Mouse (Mus musculus) midbrain, postnatal 0 days (tissue): ENCODE results near the gene Fcrl6. TPM values are rescaled to one million over a fixed set of nuclear protein-coding genes. Genes with fewer than 3 reads are reported as not detected.

Experiments used
- ATAC-seq: fragments of 200-750 bp; cut with Nextera tagmentation; 2 replicates; pipeline ENCODE4 v1.8.0; 2017; ENCODE audit warnings: moderate number of reproducible peaks, mild to moderate bottlenecking, moderate TSS enrichment, moderate library complexity; ENCODE audit not compliant: low FRiP score
- DNase-seq: peaks from one replicate; pipeline ENCODE4 v3.0.0-alpha.2; 2015; ENCODE audit warnings: low spot score
- H3K27ac ChIP-seq: fragments of 300-500 bp; sonication (generic); 2 replicates; pipeline ENCODE4 v1.5.1; 2014; ENCODE audit warnings: low read depth, mild to moderate bottlenecking, low read length, mixed read lengths
- H3K27me3 ChIP-seq: fragments of 300-500 bp; sonication (generic); 2 replicates; pipeline ENCODE4 v1.6.1; 2014; ENCODE audit warnings: low read length, control low read depth, mixed read lengths; ENCODE audit not compliant: insufficient read depth
- H3K36me3 ChIP-seq: fragments of 300-500 bp; sonication (generic); 2 replicates; pipeline ENCODE4 v1.6.1; 2014; ENCODE audit warnings: low read length, control low read depth, mixed read lengths; ENCODE audit not compliant: insufficient read depth
- H3K4me1 ChIP-seq: fragments of 300-500 bp; sonication (generic); 2 replicates; pipeline ENCODE4 v1.6.1; 2014; ENCODE audit warnings: mild to moderate bottlenecking, control low read depth, antibody characterized with exemption, low read length, mixed read lengths; ENCODE audit not compliant: insufficient read depth
- H3K4me2 ChIP-seq: fragments of 300-500 bp; sonication (generic); 2 replicates; pipeline ENCODE4 v1.6.1; 2014; ENCODE audit warnings: low read depth, mild to moderate bottlenecking, low read length, mixed read lengths; ENCODE audit not compliant: poor library complexity, severe bottlenecking
- H3K4me3 ChIP-seq: fragments of 300-500 bp; sonication (generic); 2 replicates; pipeline ENCODE4 v1.5.1; 2014; ENCODE audit warnings: low read depth, mild to moderate bottlenecking, low read length, moderate library complexity
- H3K9ac ChIP-seq: fragments of 300-500 bp; sonication (generic); replicated peaks from 2 replicates; pipeline ENCODE4 v1.6.1; 2014; ENCODE audit warnings: mild to moderate bottlenecking, low read length, moderate library complexity, mixed read lengths; ENCODE audit not compliant: poor library complexity, severe bottlenecking
- H3K9me3 ChIP-seq: fragments of 300-500 bp; sonication (generic); 2 replicates; pipeline ENCODE4 v1.6.1; 2016; ENCODE audit warnings: low read length, control low read depth
- CTCF ChIP-seq: IDR thresholded peaks from 2 replicates; pipeline ENCODE4 v1.5.1; 2016; ENCODE audit warnings: antibody characterized with exemption, mild to moderate bottlenecking
- WGBS: fragments of 180-500 bp; shearing (Covaris S2); extraction: QIAGEN DNeasy Blood & Tissue Kit; methylation state at CpG from one replicate; pipeline ENCODE4 v1.1.7; 2014; 5-methylcytosine and 5-hydroxymethylcytosine counted together
- polyA plus RNA-seq: library from polyadenylated mRNA; unstranded; fragments of >200 nt; fragmentation: Nextera tagmentation; extraction: Ambion mirVana; gene quantifications from 2 replicates; pipeline ENCODE4 v1.2.1, GENCODE M21; 2015
- total RNA-seq: library from RNA; depleted of rRNA; stranded (reverse); fragments of >200 nt; gene quantifications from 2 replicates; pipeline ENCODE4 v1.2.3, GENCODE M21; 2014

The Fcrl6 gene
- total and polyA plus RNA-seq, 2 experiments from 2014 or later: 0.10 to 0.16 TPM

DNA sequence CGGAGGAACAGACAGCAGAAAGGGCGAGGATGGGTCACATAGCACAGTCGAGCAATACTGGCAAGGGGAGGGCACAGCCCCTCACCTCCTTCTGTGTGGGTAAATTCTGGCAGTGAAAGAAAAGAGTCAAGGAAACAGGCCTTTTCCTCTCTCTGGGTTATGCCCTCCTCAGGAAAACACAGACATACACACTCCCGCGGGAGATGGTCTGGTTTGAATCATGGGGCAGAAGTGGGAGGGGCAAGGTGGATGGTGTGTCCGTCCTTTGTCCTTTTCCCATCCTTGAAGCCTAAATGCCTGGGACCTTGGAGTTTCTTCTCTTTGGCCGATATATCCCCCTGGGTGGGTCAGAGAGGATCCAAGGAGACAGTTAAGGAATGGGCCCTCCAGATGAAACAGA lies 27.5 kb upstream of the Fcrl6 start:
- ATAC-seq: no peak
- Histone ChIP-seq H3K4me1 (no peaks in the 10 kb centered on the region), H3K27ac (no peak overlapping the region), H3K36me3 (no peaks in the 10 kb centered on the region), H3K9me3 (no peaks in the 10 kb centered on the region), H3K9ac (no peak overlapping the region), H3K4me2 (no peak overlapping the region), H3K4me3 (no peak overlapping the region), H3K27me3 (no peaks in the 10 kb centered on the region)
- WGBS: 75% methylated on average over 7 of the region's 7 CpGs
- no peak for TF ChIP-seq CTCF
- no peak for DNase-seq

DNA sequence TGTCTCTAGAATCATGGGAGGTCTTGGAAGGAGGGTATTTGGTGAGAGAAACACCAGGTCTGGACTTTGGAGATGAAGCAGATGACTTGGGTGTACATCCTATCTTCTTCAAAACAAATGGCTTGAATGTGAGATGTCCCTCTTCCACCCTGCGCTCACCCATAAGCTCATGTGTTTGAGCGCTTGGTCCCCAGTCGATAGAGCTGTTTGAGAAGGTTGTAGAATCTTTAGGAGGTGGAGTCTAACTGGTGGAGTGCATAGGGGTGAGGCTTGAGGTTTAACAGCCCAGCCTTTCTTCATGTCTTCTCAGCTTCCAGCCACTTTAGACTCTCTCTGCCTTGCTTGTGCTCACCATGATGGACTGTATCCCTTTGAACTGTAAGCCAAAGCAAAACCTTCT lies 24.0 kb upstream of the Fcrl6 start:
- Histone ChIP-seq H3K4me2 (no peak overlapping the region), H3K27ac (no peak overlapping the region), H3K27me3 (no peaks in the 10 kb centered on the region), H3K9ac (no peak overlapping the region), H3K9me3 (no peaks in the 10 kb centered on the region), H3K4me1 (no peaks in the 10 kb centered on the region), H3K4me3 (no peak overlapping the region), H3K36me3 (no peaks in the 10 kb centered on the region)
- 98% methylated on average over 3 of the region's 3 CpGs for WGBS
- TF ChIP-seq CTCF: no peak
- ATAC-seq (no peak), DNase-seq (no peak)

DNA sequence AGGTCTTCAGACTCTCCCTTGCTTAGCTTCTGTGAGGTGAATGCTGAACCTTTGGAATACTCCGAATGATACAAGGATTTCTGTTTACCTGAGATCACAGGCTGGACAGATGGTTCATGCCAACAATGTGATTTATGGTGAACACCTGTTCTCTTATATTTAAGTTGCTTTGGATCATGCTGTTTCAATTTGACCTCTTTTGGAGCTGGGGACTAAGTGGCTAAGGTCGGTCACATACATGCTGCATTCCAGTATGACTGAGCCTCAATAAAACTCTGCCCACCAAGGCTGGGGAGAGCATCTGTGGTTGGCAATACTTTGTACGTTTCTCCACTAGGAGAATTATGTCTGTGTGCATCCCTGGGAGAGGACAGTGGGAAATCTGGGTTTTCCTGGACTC lies 21.7 kb upstream of the Fcrl6 start:
- no peak for TF ChIP-seq CTCF
- no peak overlapping the region for H3K4me2 ChIP-seq
- H3K4me1 ChIP-seq: no peaks in the 10 kb centered on the region
- ATAC-seq (no peak), DNase-seq (no peak)
- no peaks in the 10 kb centered on the region for H3K36me3 ChIP-seq
- no peak overlapping the region for H3K9ac ChIP-seq
- no peak overlapping the region for H3K4me3 ChIP-seq
- no peak overlapping the region for H3K27ac ChIP-seq
- 86% methylated on average over 3 of the region's 3 CpGs for WGBS
- no peaks in the 10 kb centered on the region for H3K27me3 ChIP-seq
- H3K9me3 ChIP-seq: no peaks in the 10 kb centered on the region

DNA sequence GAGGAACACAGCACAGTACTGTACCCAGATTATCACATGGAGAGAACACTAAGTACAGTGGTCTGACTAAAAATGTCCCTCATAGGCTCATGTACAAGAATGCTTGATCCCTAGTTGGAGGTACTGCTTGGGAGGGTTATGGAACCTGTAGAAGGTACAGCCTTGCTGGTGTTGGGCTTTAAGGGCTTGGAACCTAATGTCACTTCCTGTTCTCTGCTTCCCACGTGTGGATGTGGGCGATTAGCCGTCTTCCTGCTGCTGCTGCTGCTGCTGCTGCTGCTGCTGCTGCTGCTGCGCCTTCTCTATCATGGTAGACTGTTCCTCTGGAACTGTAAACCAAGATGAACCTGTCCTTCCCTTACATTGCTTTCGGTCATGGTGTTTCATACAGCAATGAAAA lies 21.2 kb upstream of the Fcrl6 start:
- Histone ChIP-seq H3K36me3 (no peaks in the 10 kb centered on the region), H3K4me3 (no peak overlapping the region), H3K4me2 (no peak overlapping the region), H3K27ac (no peak overlapping the region), H3K9ac (no peak overlapping the region), H3K4me1 (no peaks in the 10 kb centered on the region), H3K9me3 (no peaks in the 10 kb centered on the region), H3K27me3 (no peaks in the 10 kb centered on the region)
- no peak for TF ChIP-seq CTCF
- no peak for DNase-seq
- WGBS: 82% methylated on average over 5 of the region's 5 CpGs
- no peak for ATAC-seq

DNA sequence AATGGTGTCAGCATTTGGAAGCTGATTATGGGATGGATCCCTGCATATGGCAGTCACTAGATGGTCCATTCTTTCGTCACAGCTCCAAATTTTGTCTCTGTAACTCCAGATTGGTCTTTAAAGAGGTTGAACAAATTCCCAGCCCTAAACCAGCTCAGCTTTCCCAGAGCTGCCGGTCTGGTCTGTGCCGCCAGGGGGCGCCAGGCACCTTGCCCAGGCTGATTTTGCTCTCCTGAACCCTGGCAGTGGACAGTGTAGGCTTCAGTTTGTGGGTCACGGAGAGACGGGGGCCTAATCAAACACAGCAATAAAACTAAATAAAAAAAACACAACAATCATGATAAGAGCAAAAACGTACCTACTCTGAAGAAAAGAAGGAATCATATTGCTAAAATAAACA lies 16.9 kb upstream of the Fcrl6 start:
- ATAC-seq (no peak), DNase-seq (peak; percentile 34)
- 20% methylated on average over 7 of the region's 7 CpGs for WGBS
- TF ChIP-seq CTCF: peak; percentile 79
- Histone ChIP-seq H3K4me2 (no peak overlapping the region), H3K4me1 (no peaks in the 10 kb centered on the region), H3K4me3 (no peak overlapping the region), H3K27me3 (no peaks in the 10 kb centered on the region), H3K9me3 (no peaks in the 10 kb centered on the region), H3K27ac (no peak overlapping the region), H3K36me3 (no peaks in the 10 kb centered on the region), H3K9ac (no peak overlapping the region)

DNA sequence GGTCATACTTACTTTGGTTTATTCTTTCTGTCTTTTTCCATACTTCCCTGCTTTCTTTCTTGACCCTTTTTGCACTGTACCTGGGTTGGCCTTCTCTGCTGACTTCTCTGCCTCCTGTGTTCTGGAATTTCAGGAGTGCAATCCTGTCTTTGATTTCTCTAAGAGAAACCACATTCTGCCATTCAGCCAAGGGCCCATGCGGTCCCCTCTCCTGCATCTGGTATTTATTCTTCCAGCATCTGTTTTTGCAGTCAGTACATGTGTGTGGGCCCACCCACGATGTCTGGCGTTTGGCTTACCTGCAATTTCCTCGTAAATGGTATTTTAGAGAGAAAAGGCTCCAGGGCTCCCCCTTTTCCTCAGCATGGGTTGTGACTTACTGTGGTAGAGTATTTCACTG lies 15.8 kb upstream of the Fcrl6 start:
- DNase-seq (no peak), ATAC-seq (no peak)
- H3K9me3 ChIP-seq: no peaks in the 10 kb centered on the region
- no peaks in the 10 kb centered on the region for H3K27me3 ChIP-seq
- 77% methylated on average over 4 of the region's 4 CpGs for WGBS
- H3K4me2 ChIP-seq: no peak overlapping the region
- H3K4me1 ChIP-seq: no peaks in the 10 kb centered on the region
- no peak overlapping the region for H3K4me3 ChIP-seq
- TF ChIP-seq CTCF: no peak
- no peak overlapping the region for H3K27ac ChIP-seq
- H3K36me3 ChIP-seq: no peaks in the 10 kb centered on the region
- no peak overlapping the region for H3K9ac ChIP-seq
